Mouse (Mus musculus) megakaryocyte, embryonic 14.5 days (primary cell): Measurements from ENCODE around the gene Myom1. TPM values are rescaled to one million over a fixed set of nuclear protein-coding genes. Genes with fewer than 3 reads are reported as not detected.

Source experiments
- H3K27me3 ChIP-seq: replicated peaks from 2 replicates; pipeline ENCODE3; 2012; ENCODE audit warnings: inconsistent platforms
- H3K36me3 ChIP-seq: replicated peaks from 2 replicates; pipeline ENCODE3; 2012; ENCODE audit warnings: low read length, inconsistent platforms, mixed read lengths
- H3K4me1 ChIP-seq: 2 replicates; pipeline ENCODE4 v1.6.1; 2012; ENCODE audit warnings: inconsistent platforms
- H3K4me3 ChIP-seq: replicated peaks from 2 replicates; pipeline ENCODE3; 2012; ENCODE audit warnings: moderate library complexity, mild to moderate bottlenecking, inconsistent platforms
- H3K9me3 ChIP-seq: 2 replicates; pipeline ENCODE4 v1.6.1; 2012; ENCODE audit warnings: inconsistent platforms
- FLI1 ChIP-seq: IDR thresholded peaks from 2 replicates; pipeline ENCODE4 v1.6.1; 2012; ENCODE audit warnings: low read length, inconsistent platforms, mixed read lengths
- GATA1 ChIP-seq: IDR thresholded peaks from 3 replicates; pipeline ENCODE4 v1.6.1; 2012; ENCODE audit warnings: mixed read lengths, low read length, inconsistent platforms, borderline replicate concordance
- polyA plus RNA-seq: library from polyadenylated mRNA; stranded (reverse); fragments of >175 nt; gene quantifications from 2 replicates; pipeline ENCODE4 v1.2.3, GENCODE M21; 2012; ENCODE audit warnings: low replicate concordance; ENCODE audit not compliant: insufficient read depth

Gene Myom1
- polyA plus RNA-seq, 1 experiment, result 12.3 TPM

GRCm38 (mm10) chr17:71168846-71169245 lies 166.4 kb downstream of the Myom1 start:
- Histone ChIP-seq H3K27me3 (no peaks in the 10 kb centered on the region), H3K9me3 (no peaks in the 10 kb centered on the region), H3K4me1 (peaks cover 74% of the 10 kb centered on the region), H3K4me3 (peak overlapping the region; percentile 51), H3K36me3 (no peaks in the 10 kb centered on the region)
- no peak for TF ChIP-seq FLI1
- no peak for TF ChIP-seq GATA1

- H3K4me1 ChIP-seq, result peaks cover 70% of the 10 kb centered on the region
- H3K4me3 ChIP-seq, result no peak overlapping the region
- no peaks in the 10 kb centered on the region for H3K9me3 ChIP-seq
- TF ChIP-seq GATA1 (no peak), FLI1 (no peak)
- no peaks in the 10 kb centered on the region for H3K27me3 ChIP-seq
- H3K36me3 ChIP-seq, result no peaks in the 10 kb centered on the region
Observed at GRCm38 (mm10) chr17:71169639-71170038, 167.2 kb downstream of the Myom1 start.

GRCm38 (mm10) chr17:71171161-71171560 lies 168.7 kb downstream of the Myom1 start:
- H3K4me1 ChIP-seq, result peaks cover 57% of the 10 kb centered on the region
- no peaks in the 10 kb centered on the region for H3K9me3 ChIP-seq
- TF ChIP-seq GATA1, result no peak; the same call in 2 of the 3 replicates
- no peaks in the 10 kb centered on the region for H3K36me3 ChIP-seq
- no peak overlapping the region for H3K4me3 ChIP-seq
- H3K27me3 ChIP-seq, result no peaks in the 10 kb centered on the region

Other genes starting within 250 kb of the Myom1 start
- 1.7 and 4.9 TPM in 2 replicates for gene Tgif1, start 149.1 kb upstream of the Myom1 start, polyA plus RNA-seq
- 12.3 and 26.2 TPM in 2 replicates for gene Myl12a, start 245 bp downstream of the Myom1 start, polyA plus RNA-seq
- gene Lpin2, start 179.9 kb downstream of the Myom1 start, polyA plus RNA-seq, result 7.6 TPM in 2 replicates